In the genomic region with DNA sequence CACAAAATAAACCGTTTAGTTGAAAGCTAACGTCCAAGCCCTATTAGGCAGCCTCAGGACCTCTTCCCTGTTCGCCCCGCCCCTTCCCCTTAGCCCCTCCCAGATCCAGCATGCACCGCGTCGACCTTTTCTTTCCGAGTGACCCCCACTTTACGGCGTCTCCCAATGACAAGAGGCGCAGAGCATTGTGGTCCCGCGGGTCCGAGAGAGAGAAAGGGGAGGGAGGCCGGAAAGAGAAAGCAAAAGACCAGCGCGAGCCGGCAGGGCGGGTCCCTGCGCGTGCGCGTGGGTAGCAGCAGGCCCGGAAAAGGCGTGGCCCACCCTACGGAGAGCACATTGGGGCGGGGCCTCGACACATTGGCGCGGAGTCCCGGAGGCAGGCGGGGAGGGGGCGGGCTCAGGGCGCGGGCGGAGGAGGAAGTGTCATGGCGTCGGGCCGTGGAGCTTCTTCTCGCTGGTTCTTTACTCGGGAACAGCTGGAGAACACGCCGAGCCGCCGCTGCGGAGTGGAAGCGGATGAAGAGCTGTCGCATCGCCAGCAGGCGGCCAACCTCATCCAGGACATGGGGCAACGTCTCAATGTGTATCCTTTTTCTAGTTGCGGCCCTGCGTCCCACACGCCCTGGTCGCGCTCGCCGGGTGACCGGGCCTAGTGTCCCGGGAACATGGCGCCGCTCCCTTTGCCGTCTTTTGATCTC, we compare ENCODE assay signal across 8 mouse cellular contexts. TPM values are rescaled to one million over a fixed set of nuclear protein-coding genes. Genes with fewer than 3 reads are reported as not detected.
DNase-seq lines count a peak whose midpoint lies in the region; ATAC-seq and TF ChIP-seq lines count a peak whose summit lies in the region.

Gene Ccnt2 (plus strand): TSS at position 362 of the 698 bp plus-strand sequence.

- H3K27me3 ChIP-seq in G1E (ENCODE audit: insufficient read depth, low read length), result no peaks in the 10 kb centered on the region
- H3K27me3 ChIP-seq in forebrain, embryonic 16.5 days (replicated peaks; ENCODE audit: control insufficient read depth, insufficient read depth, low read length), result no peaks in the 10 kb centered on the region
- no peaks in the 10 kb centered on the region for H3K27me3 ChIP-seq in lung, embryonic 14.5 days (ENCODE audit: insufficient read depth, low read length)
- H3K27me3 ChIP-seq in thymus, adult 2 months (ENCODE audit: control insufficient read depth, insufficient read depth, low read length), result no peaks in the 10 kb centered on the region

- H3K4me3 ChIP-seq in G1E (ENCODE audit: low read depth, low read length), result peak within 1 kb of the TSS; percentile 91
- H3K4me3 ChIP-seq in forebrain, embryonic 16.5 days (replicated peaks; ENCODE audit: low read length), result peak within 1 kb of the TSS; percentile 57
- peak within 1 kb of the TSS; percentile 91 for H3K4me3 ChIP-seq in layer of hippocampus, adult 2 months
- H3K4me3 ChIP-seq in lung, embryonic 14.5 days (ENCODE audit: low read depth, low read length), result peak within 1 kb of the TSS; percentile 72
- peak within 1 kb of the TSS; percentile 95 for H3K4me3 ChIP-seq in olfactory bulb, adult 2 months (ENCODE audit: insufficient read depth, low read depth, low read length)
- peak within 1 kb of the TSS; percentile 80 for H3K4me3 ChIP-seq in thymus, adult 2 months (ENCODE audit: control insufficient read depth, insufficient read depth, low read length)

- WGBS in forebrain, embryonic 16.5 days, result under 1% methylated on average over 63 of the region's 63 CpGs
- WGBS in lung, embryonic 14.5 days, result under 1% methylated on average over 63 of the region's 63 CpGs
- under 1% methylated on average over 63 of the region's 63 CpGs for WGBS in olfactory bulb, adult 2 months
- WGBS in thymus, adult 2 months, result under 1% methylated on average over 63 of the region's 63 CpGs

- peak within 1 kb of the TSS; percentile 62 for H3K4me2 ChIP-seq in forebrain, embryonic 16.5 days (ENCODE audit: low read length)
- peak within 1 kb of the TSS; percentile 89 for H3K4me2 ChIP-seq in lung, embryonic 14.5 days

- H3K27ac ChIP-seq in forebrain, embryonic 16.5 days (ENCODE audit: low read length), result peak within 1 kb of the TSS; percentile 85
- peak within 1 kb of the TSS; percentile 99 for H3K27ac ChIP-seq in layer of hippocampus, adult 2 months
- peak within 1 kb of the TSS; percentile 93 for H3K27ac ChIP-seq in lung, embryonic 14.5 days (ENCODE audit: low read depth)
- peak within 1 kb of the TSS; percentile 97 for H3K27ac ChIP-seq in olfactory bulb, adult 2 months (ENCODE audit: insufficient read depth, low read depth, low read length)
- peak within 1 kb of the TSS; percentile 76 for H3K27ac ChIP-seq in thymus, adult 2 months (ENCODE audit: control insufficient read depth, insufficient read depth, low read length)

- H3K36me3 ChIP-seq in G1E (replicated peaks), result peaks cover 32% of the 10 kb centered on the region
- no peaks in the 10 kb centered on the region for H3K36me3 ChIP-seq in forebrain, embryonic 16.5 days (ENCODE audit: control insufficient read depth, insufficient read depth)
- peaks cover 9% of the 10 kb centered on the region for H3K36me3 ChIP-seq in lung, embryonic 14.5 days (ENCODE audit: insufficient read depth)
- no peaks in the 10 kb centered on the region for H3K36me3 ChIP-seq in thymus, adult 2 months (ENCODE audit: control insufficient read depth, insufficient read depth, low read length)

- peaks cover 41% of the 10 kb centered on the region for H3K4me1 ChIP-seq in G1E (ENCODE audit: insufficient read depth, low read depth, low read length)
- peaks cover 12% of the 10 kb centered on the region for H3K4me1 ChIP-seq in forebrain, embryonic 16.5 days (replicated peaks; ENCODE audit: control insufficient read depth, insufficient read depth, low read length)
- H3K4me1 ChIP-seq in lung, embryonic 14.5 days (ENCODE audit: insufficient read depth), result 0 out of 2 replicates have a peak, but pooled peaks cover 4% of the 10 kb centered on the region
- H3K4me1 ChIP-seq in olfactory bulb, adult 2 months (ENCODE audit: control insufficient read depth, insufficient read depth, low read length), result 0 out of 2 replicates have a peak, but pooled peaks cover 2% of the 10 kb centered on the region
- H3K4me1 ChIP-seq in thymus, adult 2 months (replicated peaks; ENCODE audit: control insufficient read depth, insufficient read depth, low read length), result peaks cover 4% of the 10 kb centered on the region

- peak; percentile 89 for ATAC-seq in G1E (ENCODE audit: extremely low read depth, insufficient number of reproducible peaks, low FRiP score, poor library complexity, severe bottlenecking)
- peak; percentile 97 for ATAC-seq in forebrain, embryonic 16.5 days
- peak; percentile 98 for ATAC-seq in lung, embryonic 14.5 days (ENCODE audit: insufficient read depth)

- peak within 1 kb of the TSS; percentile 78 for H3K9ac ChIP-seq in forebrain, embryonic 16.5 days (replicated peaks; ENCODE audit: low read depth, low read length)
- peak within 1 kb of the TSS; percentile 86 for H3K9ac ChIP-seq in lung, embryonic 14.5 days

- no peaks in the 10 kb centered on the region for H3K9me3 ChIP-seq in G1E (replicated peaks)
- H3K9me3 ChIP-seq in forebrain, embryonic 16.5 days (ENCODE audit: control insufficient read depth, low read length), result no peaks in the 10 kb centered on the region
- H3K9me3 ChIP-seq in lung, embryonic 14.5 days (ENCODE audit: low read depth, low read length), result no peaks in the 10 kb centered on the region

- TF ChIP-seq POLR2A in olfactory bulb, adult 2 months (IDR thresholded peaks at IDR 0.05; ENCODE audit: insufficient read depth, low read depth, low read length), result peak; percentile 56
- TF ChIP-seq POLR2A in thymus, adult 2 months (IDR thresholded peaks at IDR 0.05; ENCODE audit: control insufficient read depth, extremely low read depth, insufficient read depth, low read length, poor library complexity), result peak; percentile 52; the same call in 1 of the 2 replicates

- no peak for TF ChIP-seq CTCF in G1E (IDR thresholded peaks at IDR 0.05; ENCODE audit: low read depth, low read length)
- peak; percentile 60 for TF ChIP-seq CTCF in layer of hippocampus, adult 2 months (conservative IDR thresholded peaks at IDR 0.05)
- peak; percentile 54 for TF ChIP-seq CTCF in lung, embryonic 14.5 days (IDR thresholded peaks at IDR 0.05; ENCODE audit: low read depth)
- no peak for TF ChIP-seq CTCF in olfactory bulb, adult 2 months (IDR thresholded peaks at IDR 0.05; ENCODE audit: insufficient read depth, low read depth, low read length)
- TF ChIP-seq CTCF in thymus, adult 2 months (IDR thresholded peaks at IDR 0.05; ENCODE audit: borderline replicate concordance, control insufficient read depth, extremely low read depth, insufficient read depth, low read length, poor library complexity), result peak; percentile 56; the same call in 1 of the 2 replicates

- intact Hi-C loops in heart, postnatal 36 days (cut with DNase I), result loop anchor here (2.0 to 10.0 kb wide), 5 partner anchors 93 to 641 kb away; partner anchors contain the start of genes Dars, Mgat5, Rab3gap1 and Ubxn4

- peak; percentile 99 for DNase-seq in G1E (ENCODE audit: low spot score)
- peak; percentile 98 to 99 for DNase-seq in cerebellum, adult 18-20 months
- peak; percentile 98 to 99 for DNase-seq in heart, postnatal 36 days
- DNase-seq in layer of hippocampus, adult 2 months (ENCODE audit: low spot score in 2 of 2), result peak; percentile 99 to 100
- peak; percentile 100 for DNase-seq in lung, embryonic 14.5 days
- DNase-seq in thymus, adult 2 months, result peak; percentile 99

RNA-seq across cellular contexts. Expression of gene Ccnt2, which starts in this region (rescaled TPM):
- total RNA-seq in G1E (2014; fragmentation: Nextera tagmentation), result 149 and 168 TPM in 2 replicates
- 85.7 and 99.2 TPM in 2 replicates for total RNA-seq in G1E (2017)
- 15.7 and 16.8 TPM in 2 replicates for polyA plus RNA-seq in G1E (2012)
- 99.9 and 127 TPM in 2 replicates for polyA plus RNA-seq in forebrain, embryonic 16.5 days (2015; fragmentation: Nextera tagmentation; extraction: Ambion mirVana)
- 10 to 100 TPM; 20.9 to 26.6 TPM for total RNA-seq in heart, postnatal 36 days (2021)
- 10 to 100 TPM; 64.8 to 76.0 TPM for total RNA-seq in layer of hippocampus, adult 2 months (2021)
- 81.4 and 82.5 TPM in 2 replicates for polyA plus RNA-seq in lung, embryonic 14.5 days (2014; fragmentation: Nextera tagmentation; extraction: Ambion mirVana)
- 57.4 TPM in 1 of 2 replicates, not detected in the other for polyA plus RNA-seq in olfactory bulb, adult 2 months (2012; ENCODE audit: insufficient read depth, insufficient read length, low replicate concordance, missing spikeins)
- polyA plus RNA-seq in thymus, adult 2 months (2012; rRNA removed), result 46.8 and 50.0 TPM in 2 replicates

Comparison
In these comparisons a context has a peak if more than half of its experiments do, and no peak if none do; other contexts are left out.
1. Peak in every context shown above with its lines: DNase-seq, ATAC-seq, H3K4me3 ChIP-seq and H3K27ac ChIP-seq.
2. CTCF ChIP-seq: peak in layer of hippocampus, adult 2 months (single experiment), lung, embryonic 14.5 days (single experiment) and thymus, adult 2 months (single experiment); none in G1E (single experiment) and olfactory bulb, adult 2 months (single experiment).